Mouse (Mus musculus) heart, postnatal 0 days (tissue): Measurements from ENCODE around the gene Car8.

ENCODE experiments used
- CTCF ChIP-seq: IDR thresholded peaks from 2 replicates; pipeline ENCODE4 v1.5.1; 2016; ENCODE audit warnings: antibody characterized with exemption, control low read depth, low read depth
- EP300 ChIP-seq: IDR thresholded peaks from 2 replicates; pipeline ENCODE4 v1.6.1; 2016; ENCODE audit warnings: antibody characterized with exemption, low read depth

DNA sequence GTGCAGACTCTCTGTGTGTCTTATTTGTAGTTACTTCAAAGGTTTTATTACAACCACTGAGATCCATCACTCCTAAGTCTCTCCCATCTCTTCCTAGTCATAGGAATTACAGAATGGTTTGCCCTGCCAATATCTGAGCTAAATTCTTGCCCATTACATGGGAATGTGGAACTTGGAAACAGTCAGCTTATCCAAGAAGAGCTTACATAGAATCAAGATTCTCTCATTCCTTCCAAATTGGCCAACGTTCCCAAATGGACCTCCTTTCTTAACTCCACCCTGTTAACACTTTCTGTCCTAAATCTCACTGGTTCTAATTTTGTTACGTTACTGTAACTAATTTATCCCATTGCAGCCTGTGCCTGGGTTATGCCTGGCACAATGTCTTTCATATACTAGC is 25.2 kb downstream of the Car8 start:
- TF ChIP-seq CTCF (no peak), EP300 (no peak)
